Mouse (Mus musculus) embryonic facial prominence, embryonic 13.5 days (tissue): ENCODE data around the gene Ifna13. TPM values are rescaled to one million over a fixed set of nuclear protein-coding genes. Genes with fewer than 3 reads are reported as not detected.

Experiments
- ATAC-seq: fragments of 200-750 bp; cut with Nextera tagmentation; 2 replicates; pipeline ENCODE4 v1.8.0; 2017; ENCODE audit warnings: low read depth; ENCODE audit not compliant: insufficient number of reproducible peaks, insufficient read depth, low FRiP score, low TSS enrichment
- H3K27ac ChIP-seq: fragments of 300-500 bp; sonication (generic); 2 replicates; pipeline ENCODE4 v1.5.1; 2015; ENCODE audit warnings: moderate library complexity, mild to moderate bottlenecking, inconsistent platforms
- H3K27me3 ChIP-seq: fragments of 300-500 bp; sonication (generic); 2 replicates; pipeline ENCODE4 v1.6.1; 2015; ENCODE audit warnings: mild to moderate bottlenecking, inconsistent platforms
- H3K36me3 ChIP-seq: fragments of 300-500 bp; sonication (generic); 2 replicates; pipeline ENCODE4 v1.6.1; 2015; ENCODE audit warnings: mild to moderate bottlenecking, inconsistent platforms
- H3K4me1 ChIP-seq: fragments of 300-500 bp; sonication (generic); 2 replicates; pipeline ENCODE4 v1.6.1; 2015; ENCODE audit warnings: inconsistent platforms
- H3K4me2 ChIP-seq: fragments of 300-500 bp; sonication (generic); 2 replicates; pipeline ENCODE4 v1.6.1; 2015; ENCODE audit warnings: moderate library complexity, mild to moderate bottlenecking, inconsistent platforms
- H3K4me3 ChIP-seq: fragments of 300-500 bp; sonication (generic); 2 replicates; pipeline ENCODE4 v1.5.1; 2015; ENCODE audit warnings: mild to moderate bottlenecking, inconsistent platforms
- H3K9ac ChIP-seq: fragments of 300-500 bp; sonication (generic); 2 replicates; pipeline ENCODE4 v1.6.1; 2015; ENCODE audit warnings: mild to moderate bottlenecking, inconsistent platforms
- H3K9me3 ChIP-seq: fragments of 300-500 bp; sonication (generic); 2 replicates; pipeline ENCODE4 v1.6.1; 2016; ENCODE audit warnings: inconsistent platforms
- WGBS: fragments of 180-500 bp; shearing (Covaris S2); methylation state at CpG from one replicate; pipeline ENCODE4 v1.1.7; 2015; ENCODE audit warnings: mixed read lengths; 5-methylcytosine and 5-hydroxymethylcytosine counted together
- polyA plus RNA-seq: library from polyadenylated mRNA; unstranded; fragments of >200 nt; fragmentation: Nextera tagmentation; extraction: Ambion mirVana; gene quantifications from 2 replicates; pipeline ENCODE4 v1.2.1, GENCODE M21; 2015

Gene Ifna13
- polyA plus RNA-seq, 1 experiment from 2014 or later = not detected

DNA sequence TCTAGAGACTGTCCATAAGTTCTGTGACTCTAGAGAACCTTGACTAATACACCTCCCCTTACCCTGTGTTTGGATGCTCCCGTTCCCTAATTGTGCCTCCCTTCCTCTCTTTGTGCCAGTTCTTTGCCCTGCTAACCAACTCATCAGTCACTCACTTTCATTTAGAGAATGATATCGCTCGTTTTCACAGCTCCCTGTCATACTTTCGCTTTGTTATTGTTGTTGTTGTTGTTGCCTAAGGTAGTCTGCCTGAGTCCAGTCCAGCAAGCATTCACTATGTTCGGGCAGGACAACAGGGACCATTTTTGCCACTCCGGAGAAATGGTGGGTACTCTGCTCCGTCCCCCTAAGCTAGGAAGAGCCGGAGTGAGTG is 3.6 kb downstream of the Ifna13 start:
- no peak overlapping the region for H3K27ac ChIP-seq
- WGBS = 65% methylated on average over 8 of the region's 8 CpGs

DNA sequence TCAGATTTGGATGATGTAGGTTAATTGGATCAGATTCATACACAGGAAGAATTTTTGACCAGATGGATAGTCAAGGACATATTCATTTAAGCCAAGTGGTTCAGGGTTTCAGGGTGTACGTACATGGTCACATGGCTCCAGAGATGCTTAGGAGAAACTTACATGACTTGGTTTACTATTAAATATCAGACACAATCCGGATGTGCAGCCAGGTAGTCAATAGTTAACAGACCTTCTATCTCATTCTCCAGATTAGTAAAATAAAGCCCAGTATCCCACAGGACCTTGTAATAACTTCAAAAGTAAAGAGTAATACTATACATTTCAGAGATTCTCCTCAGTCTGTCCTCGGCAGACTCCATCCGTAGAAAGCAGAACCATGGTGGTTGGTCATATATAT is 9.9 kb downstream of the Ifna13 start, which contains the start of gene C87499:
Gene C87499 (minus strand): TSS at position 101 of the 400 bp plus-strand sequence.
- Histone ChIP-seq H3K9me3 (no peaks in the 10 kb centered on the region), H3K4me3 (no peak within 1 kb of the TSS), H3K36me3 (no peaks in the 10 kb centered on the region), H3K4me2 (no peak within 1 kb of the TSS), H3K9ac (no peak within 1 kb of the TSS), H3K27ac (no peak within 1 kb of the TSS), H3K27me3 (no peaks in the 10 kb centered on the region), H3K4me1 (no peaks in the 10 kb centered on the region)
- WGBS = 90% methylated on average over 4 of the region's 4 CpGs
- ATAC-seq = no peak

More for the DNA sequence above, 3.6 kb downstream of the Ifna13 start:
- H3K27me3 ChIP-seq = no peaks in the 10 kb centered on the region
- H3K9ac ChIP-seq = peak overlapping the region; percentile 59
- H3K4me2 ChIP-seq = peak overlapping the region; percentile 54
- H3K9me3 ChIP-seq = no peaks in the 10 kb centered on the region
- H3K4me1 ChIP-seq = no peaks in the 10 kb centered on the region
- no peaks in the 10 kb centered on the region for H3K36me3 ChIP-seq
- ATAC-seq = no peak
- peak overlapping the region; percentile 43 for H3K4me3 ChIP-seq

DNA sequence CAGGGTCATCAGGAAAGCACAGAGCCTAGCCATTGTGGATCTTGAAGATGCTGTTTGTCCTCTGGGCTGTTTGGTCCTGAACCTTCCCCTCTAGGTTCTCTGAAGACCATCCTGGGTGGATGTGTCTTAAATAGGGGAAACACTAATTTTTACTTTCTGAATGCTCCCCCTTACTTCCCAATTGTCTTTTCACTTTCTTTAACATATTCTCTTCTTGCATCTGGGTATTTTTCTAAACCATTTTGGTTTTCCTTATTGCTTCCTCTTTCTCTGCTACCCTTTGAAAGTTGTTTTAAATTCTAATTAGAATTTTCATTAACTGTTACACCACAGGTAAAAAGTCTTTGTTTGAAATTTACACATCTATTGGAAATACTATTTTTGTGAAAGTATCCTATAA is 41.0 kb downstream of the Ifna13 start, which contains the start of gene Ifna12:
Gene Ifna12 (minus strand): TSS at position 101 of the 400 bp plus-strand sequence.
- Histone ChIP-seq H3K27ac (no peak within 1 kb of the TSS), H3K9ac (no peak within 1 kb of the TSS), H3K4me2 (no peak within 1 kb of the TSS), H3K36me3 (no peaks in the 10 kb centered on the region), H3K27me3 (no peaks in the 10 kb centered on the region), H3K4me1 (no peaks in the 10 kb centered on the region), H3K4me3 (no peak within 1 kb of the TSS), H3K9me3 (no peaks in the 10 kb centered on the region)
- ATAC-seq = no peak

Other genes with a start within 250 kb of the Ifna13 start
- gene Hacd4, start 205.5 kb downstream of the Ifna13 start, polyA plus RNA-seq = 11.3 and 12.2 TPM in 2 replicates
- gene Ifnb1, start 121.7 kb downstream of the Ifna13 start, polyA plus RNA-seq = not detected in 2 replicates
- not detected in 2 replicates for gene Ifna15, start 86.2 kb downstream of the Ifna13 start, polyA plus RNA-seq
- not detected in 2 replicates for gene Ifna14, start 72.7 kb downstream of the Ifna13 start, polyA plus RNA-seq
- not detected in 2 replicates for gene Ifna9, start 52.1 kb downstream of the Ifna13 start, polyA plus RNA-seq
- not detected in 2 replicates for gene Ifna12, start 41.1 kb downstream of the Ifna13 start, polyA plus RNA-seq
- not detected in 2 replicates for gene C87499, start 10.0 kb downstream of the Ifna13 start, polyA plus RNA-seq
- not detected in 2 replicates for gene Ifna16, start 32.5 kb upstream of the Ifna13 start, polyA plus RNA-seq
- gene Ifna2, start 39.5 kb upstream of the Ifna13 start, polyA plus RNA-seq = not detected in 2 replicates
- not detected in 2 replicates for gene Ifnab, start 46.9 kb upstream of the Ifna13 start, polyA plus RNA-seq
- 0.84 and 1.0 TPM in 2 replicates for gene Gm26566, start 77.3 kb upstream of the Ifna13 start, polyA plus RNA-seq
- 111 and 122 TPM in 2 replicates for gene Klhl9, start 78.0 kb upstream of the Ifna13 start, polyA plus RNA-seq
- not detected in 2 replicates for gene Gm13271, start 110.4 kb upstream of the Ifna13 start, polyA plus RNA-seq
- gene Gm13283, start 115.7 kb upstream of the Ifna13 start, polyA plus RNA-seq = 0.22 and 0.63 TPM in 2 replicates
- 0.46 and 0.70 TPM in 2 replicates for gene Gm13290, start 129.4 kb upstream of the Ifna13 start, polyA plus RNA-seq
- not detected in 2 replicates for gene Gm13289, start 132.5 kb upstream of the Ifna13 start, polyA plus RNA-seq
- gene Gm13272, start 135.4 kb upstream of the Ifna13 start, polyA plus RNA-seq = not detected in 2 replicates
- gene Ifnz, start 137.7 kb upstream of the Ifna13 start, polyA plus RNA-seq = not detected in 2 replicates
- gene Gm13276, start 141.2 kb upstream of the Ifna13 start, polyA plus RNA-seq = not detected in 2 replicates
- not detected in 2 replicates for gene Gm13277, start 144.2 kb upstream of the Ifna13 start, polyA plus RNA-seq
- gene Gm13278, start 147.1 kb upstream of the Ifna13 start, polyA plus RNA-seq = not detected in 2 replicates
- not detected in 2 replicates for gene Gm13275, start 150.0 kb upstream of the Ifna13 start, polyA plus RNA-seq
- not detected in 2 replicates for gene Gm13279, start 152.9 kb upstream of the Ifna13 start, polyA plus RNA-seq
- gene Gm13285, start 155.2 kb upstream of the Ifna13 start, polyA plus RNA-seq = 0.58 and 1.4 TPM in 2 replicates
- not detected in 2 replicates for gene Gm13287, start 158.8 kb upstream of the Ifna13 start, polyA plus RNA-seq
- 0.11 TPM in 1 of 2 replicates, not detected in the other for gene Gm13288, start 161.1 kb upstream of the Ifna13 start, polyA plus RNA-seq
- not detected in 2 replicates for gene Ifna7, start 171.8 kb upstream of the Ifna13 start, polyA plus RNA-seq
- gene Ifna11, start 175.5 kb upstream of the Ifna13 start, polyA plus RNA-seq = not detected in 2 replicates
- not detected in 2 replicates for gene Ifna6, start 183.0 kb upstream of the Ifna13 start, polyA plus RNA-seq
- gene Ifna5, start 191.1 kb upstream of the Ifna13 start, polyA plus RNA-seq = not detected in 2 replicates
- gene Ifna4, start 197.4 kb upstream of the Ifna13 start, polyA plus RNA-seq = not detected in 2 replicates
- gene Ifna1, start 205.6 kb upstream of the Ifna13 start, polyA plus RNA-seq = not detected in 2 replicates
- not detected in 2 replicates for gene Ifne, start 235.7 kb upstream of the Ifna13 start, polyA plus RNA-seq